Mouse (Mus musculus) gastrocnemius, postnatal 25 days (tissue): ENCODE measurements around the gene Fgfr2. TPM values are rescaled to one million over a fixed set of nuclear protein-coding genes. Genes with fewer than 3 reads are reported as not detected.

ENCODE experiments used
- DNase-seq: peaks from one replicate; pipeline ENCODE4 v3.0.0; 2022
- total RNA-seq, 2 experiments: library from RNA; stranded (reverse); gene quantifications; 1 replicate in 1 of 2; 2 replicates in 1 of 2; pipeline ENCODE4 v1.2.3; 2021

Gene Fgfr2
- total RNA-seq, 2 experiments from 2014 or later = 0.33 to 0.96 TPM

- DNase-seq = no peak
These were observed 2901.3 kb downstream of the Fgfr2 start for GRCm38 (mm10) chr7:130221661-130222387.

GRCm38 (mm10) chr7:130220627-130221026, 2902.5 kb downstream of the Fgfr2 start:
- DNase-seq = no peak

GRCm38 (mm10) chr7:130219844-130220243, 2903.3 kb downstream of the Fgfr2 start:
- no peak for DNase-seq

GRCm38 (mm10) chr7:130216272-130216671, 2906.9 kb downstream of the Fgfr2 start:
- no peak for DNase-seq

- DNase-seq = peak; percentile 53
These were observed 2907.6 kb downstream of the Fgfr2 start for GRCm38 (mm10) chr7:130215348-130216252.

- DNase-seq = no peak
These were observed 2910.0 kb downstream of the Fgfr2 start for GRCm38 (mm10) chr7:130213156-130213555.

GRCm38 (mm10) chr7:130211411-130211810, 2911.7 kb downstream of the Fgfr2 start:
- DNase-seq = no peak

- no peak for DNase-seq
These were observed 2914.5 kb downstream of the Fgfr2 start for GRCm38 (mm10) chr7:130208601-130209000.

GRCm38 (mm10) chr7:130206181-130206582, 2917.0 kb downstream of the Fgfr2 start:
- peak; percentile 15 for DNase-seq

- DNase-seq = no peak
These were observed 2918.0 kb downstream of the Fgfr2 start for GRCm38 (mm10) chr7:130205140-130205539.

- no peak for DNase-seq
These were observed 2922.1 kb downstream of the Fgfr2 start for GRCm38 (mm10) chr7:130201020-130201419.

- no peak for DNase-seq
These were observed 2923.2 kb downstream of the Fgfr2 start for GRCm38 (mm10) chr7:130199951-130200350.

- DNase-seq = no peak
These were observed 2923.8 kb downstream of the Fgfr2 start for GRCm38 (mm10) chr7:130199317-130199716.

GRCm38 (mm10) chr7:130195081-130195480, 2928.1 kb downstream of the Fgfr2 start:
- no peak for DNase-seq

GRCm38 (mm10) chr7:130190329-130190975, 2932.7 kb downstream of the Fgfr2 start:
- no peak for DNase-seq

GRCm38 (mm10) chr7:130189901-130190300, 2933.2 kb downstream of the Fgfr2 start:
- no peak for DNase-seq

- DNase-seq = no peak
These were observed 2935.0 kb downstream of the Fgfr2 start for GRCm38 (mm10) chr7:130188108-130188507.

- DNase-seq = no peak
These were observed 2938.3 kb downstream of the Fgfr2 start for GRCm38 (mm10) chr7:130184864-130185263.

- DNase-seq = no peak
These were observed 2939.2 kb downstream of the Fgfr2 start for GRCm38 (mm10) chr7:130183960-130184359.

- DNase-seq = no peak
These were observed 2940.6 kb downstream of the Fgfr2 start for GRCm38 (mm10) chr7:130182551-130182950.

- no peak for DNase-seq
These were observed 2944.2 kb downstream of the Fgfr2 start for GRCm38 (mm10) chr7:130178991-130179390.

- no peak for DNase-seq
These were observed 2946.1 kb downstream of the Fgfr2 start for GRCm38 (mm10) chr7:130177009-130177408.

GRCm38 (mm10) chr7:130174525-130174924, 2948.6 kb downstream of the Fgfr2 start:
- DNase-seq = peak; percentile 52
